Mouse (Mus musculus): ENCODE measurements around the gene Aanat.

- no peak for TF ChIP-seq GATA1 (IDR thresholded peaks at IDR 0.05; ENCODE audit: low read length)
- no peak for TF ChIP-seq TAL1 (IDR thresholded peaks at IDR 0.05; ENCODE audit: low read length)
Observed at GRCm38 (mm10) chr11:116641168-116641567, 54.9 kb downstream of the Aanat start.

All from erythroblast, embryonic 14.5 days (primary cell).